Mouse (Mus musculus): ENCODE results near the gene 1700066M21Rik. TPM values are rescaled to one million over a fixed set of nuclear protein-coding genes. Genes with fewer than 3 reads are reported as not detected.

1700066M21Rik gene
- polyA plus RNA-seq, 2 experiments = 8.2 to 14.7 TPM

DNA sequence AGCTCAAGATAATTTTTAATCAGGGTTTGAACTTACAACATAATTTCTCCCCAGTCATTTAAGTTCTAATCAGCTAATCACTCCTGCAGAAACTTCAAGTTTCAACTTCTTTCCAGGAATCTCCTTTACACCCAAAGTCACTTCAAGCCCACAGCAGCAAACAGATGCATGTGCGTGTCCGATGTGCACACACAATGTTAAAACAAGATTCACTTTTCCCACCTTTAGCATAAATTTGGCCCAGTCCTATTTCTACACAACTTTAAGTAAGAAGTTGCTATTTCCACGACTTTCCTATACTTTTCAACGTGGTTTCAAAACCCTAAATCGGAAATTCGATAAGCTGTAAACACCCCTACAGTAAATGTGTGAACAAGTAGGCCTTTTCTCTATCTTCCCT, 614 bp upstream of the 1700066M21Rik start:
- DNase-seq (ENCODE audit: low spot score) = no peak
- Histone ChIP-seq H3K36me3 (ENCODE audit: control insufficient read depth, insufficient read depth, low read length) (no peaks in the 10 kb centered on the region), H3K27me3 (ENCODE audit: control insufficient read depth, insufficient read depth, low read length) (no peaks in the 10 kb centered on the region), H3K4me2 (replicated peaks; ENCODE audit: low read depth, low read length, severe bottlenecking) (peak overlapping the region; percentile 100), H3K27ac (replicated peaks; ENCODE audit: low read depth, low read length) (no peak overlapping the region), H3K9me3 (ENCODE audit: control insufficient read depth, low read length) (no peaks in the 10 kb centered on the region), H3K4me1 (ENCODE audit: control insufficient read depth, insufficient read depth, low read length) (peaks cover 5% of the 10 kb centered on the region), H3K4me3 (replicated peaks; ENCODE audit: low read length) (peak overlapping the region; percentile 85), H3K9ac (ENCODE audit: low read depth, low read length, severe bottlenecking) (0 out of 2 replicates have a peak overlapping the region, but pooled peaks have one; percentile 83)
- no peak for ATAC-seq (ENCODE audit: low FRiP score, low read depth)
- no peak for TF ChIP-seq POLR2A (IDR thresholded peaks at IDR 0.05; ENCODE audit: borderline replicate concordance, extremely low read depth, insufficient read depth, insufficient read length)
- WGBS = 64% methylated on average over 6 of the region's 6 CpGs

- TF ChIP-seq POLR2A (IDR thresholded peaks at IDR 0.05; ENCODE audit: borderline replicate concordance, extremely low read depth, insufficient read depth, insufficient read length) = no peak
- Histone ChIP-seq H3K9me3 (ENCODE audit: control insufficient read depth, low read length) (no peaks in the 10 kb centered on the region), H3K4me3 (replicated peaks; ENCODE audit: low read length) (no peak overlapping the region), H3K27me3 (ENCODE audit: control insufficient read depth, insufficient read depth, low read length) (no peaks in the 10 kb centered on the region), H3K4me2 (replicated peaks; ENCODE audit: low read depth, low read length, severe bottlenecking) (no peak overlapping the region), H3K36me3 (ENCODE audit: control insufficient read depth, insufficient read depth, low read length) (peaks cover 24% of the 10 kb centered on the region), H3K9ac (ENCODE audit: low read depth, low read length, severe bottlenecking) (no peak overlapping the region), H3K4me1 (ENCODE audit: control insufficient read depth, insufficient read depth, low read length) (no peaks in the 10 kb centered on the region), H3K27ac (replicated peaks; ENCODE audit: low read depth, low read length) (no peak overlapping the region)
- no peak for DNase-seq (ENCODE audit: low spot score)
- ATAC-seq (ENCODE audit: low FRiP score, low read depth) = no peak
These were observed 9.1 kb downstream of the 1700066M21Rik start for GRCm38 (mm10) chr1:57386519-57386918.

DNA sequence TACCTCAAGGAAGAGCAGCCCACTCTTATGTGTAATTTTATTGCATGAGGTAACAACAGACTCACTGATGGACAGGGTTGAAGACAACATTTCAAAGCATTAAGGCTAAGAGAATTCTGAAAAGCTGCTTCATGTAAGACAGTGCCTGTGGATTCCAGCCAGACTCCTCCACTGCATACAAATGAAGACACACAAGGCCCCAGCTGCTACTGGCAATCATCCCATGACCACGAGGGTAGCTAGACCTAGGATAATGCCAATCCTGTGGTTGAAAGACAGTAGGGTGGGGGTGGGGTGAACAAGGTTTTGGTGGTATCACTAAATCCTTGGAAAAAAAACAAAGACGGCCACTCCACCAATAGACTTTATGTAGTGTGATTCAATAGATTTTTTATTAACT, 10.5 kb downstream of the 1700066M21Rik start:
- no peak for TF ChIP-seq POLR2A (IDR thresholded peaks at IDR 0.05; ENCODE audit: borderline replicate concordance, extremely low read depth, insufficient read depth, insufficient read length)
- Histone ChIP-seq H3K4me1 (ENCODE audit: control insufficient read depth, insufficient read depth, low read length) (no peaks in the 10 kb centered on the region), H3K4me2 (replicated peaks; ENCODE audit: low read depth, low read length, severe bottlenecking) (no peak overlapping the region), H3K4me3 (replicated peaks; ENCODE audit: low read length) (no peak overlapping the region), H3K27ac (replicated peaks; ENCODE audit: low read depth, low read length) (no peak overlapping the region), H3K27me3 (ENCODE audit: control insufficient read depth, insufficient read depth, low read length) (no peaks in the 10 kb centered on the region), H3K36me3 (ENCODE audit: control insufficient read depth, insufficient read depth, low read length) (peaks cover 31% of the 10 kb centered on the region), H3K9me3 (ENCODE audit: control insufficient read depth, low read length) (no peaks in the 10 kb centered on the region), H3K9ac (ENCODE audit: low read depth, low read length, severe bottlenecking) (no peak overlapping the region)
- DNase-seq (ENCODE audit: low spot score) = peak; percentile 11
- WGBS = 77% methylated on average over 2 of the region's 2 CpGs
- ATAC-seq (ENCODE audit: low FRiP score, low read depth) = no peak

- Histone ChIP-seq H3K27ac (replicated peaks; ENCODE audit: low read depth, low read length) (no peak overlapping the region), H3K9ac (ENCODE audit: low read depth, low read length, severe bottlenecking) (no peak overlapping the region), H3K4me2 (replicated peaks; ENCODE audit: low read depth, low read length, severe bottlenecking) (no peak overlapping the region), H3K4me1 (ENCODE audit: control insufficient read depth, insufficient read depth, low read length) (no peaks in the 10 kb centered on the region), H3K4me3 (replicated peaks; ENCODE audit: low read length) (no peak overlapping the region), H3K36me3 (ENCODE audit: control insufficient read depth, insufficient read depth, low read length) (peaks cover 38% of the 10 kb centered on the region), H3K9me3 (ENCODE audit: control insufficient read depth, low read length) (no peaks in the 10 kb centered on the region), H3K27me3 (ENCODE audit: control insufficient read depth, insufficient read depth, low read length) (no peaks in the 10 kb centered on the region)
- no peak for DNase-seq (ENCODE audit: low spot score)
- 92% methylated on average over 8 of the region's 8 CpGs for WGBS
- ATAC-seq (ENCODE audit: low FRiP score, low read depth) = no peak
- no peak for TF ChIP-seq POLR2A (IDR thresholded peaks at IDR 0.05; ENCODE audit: borderline replicate concordance, extremely low read depth, insufficient read depth, insufficient read length)
These were observed 11.2 kb downstream of the 1700066M21Rik start for GRCm38 (mm10) chr1:57388402-57389155.

DNA sequence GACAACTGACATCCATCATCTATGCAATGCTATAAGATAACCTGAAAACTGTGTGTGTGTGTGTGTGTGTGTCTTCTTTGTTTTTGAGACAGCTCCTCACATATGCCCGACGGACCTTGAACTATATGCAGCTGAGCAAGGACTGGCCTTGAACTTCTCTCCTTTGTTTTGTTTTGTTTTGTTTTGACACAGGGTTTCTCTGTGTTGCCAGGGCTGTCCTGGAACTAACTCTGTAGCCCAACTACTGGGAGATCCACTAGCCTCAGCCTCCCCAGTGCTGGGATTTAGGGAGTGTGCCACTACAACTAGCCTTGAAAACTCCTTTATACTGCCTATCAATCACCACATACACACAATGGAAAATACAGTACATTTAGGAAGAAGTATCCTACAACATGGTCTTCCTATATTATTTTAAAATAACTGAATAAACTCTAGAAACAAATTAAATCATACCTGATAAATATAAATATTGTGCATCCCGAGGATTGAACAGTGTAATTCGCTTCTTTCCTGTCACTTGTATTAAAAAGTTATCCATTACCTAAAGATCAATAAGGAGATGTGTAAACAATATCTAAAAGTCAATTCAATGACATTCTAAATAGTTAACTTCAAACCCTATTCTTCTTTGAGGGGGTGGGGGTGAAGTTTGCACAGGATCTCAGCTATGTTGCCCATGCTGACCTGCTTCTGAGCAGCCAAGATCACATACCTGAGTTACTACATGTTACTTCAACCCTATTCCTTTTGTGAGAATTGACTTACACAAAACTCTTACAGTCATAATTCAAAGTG, 13.8 kb downstream of the 1700066M21Rik start:
- H3K27me3 ChIP-seq (ENCODE audit: control insufficient read depth, insufficient read depth, low read length) = no peaks in the 10 kb centered on the region
- no peak overlapping the region for H3K4me2 ChIP-seq (replicated peaks; ENCODE audit: low read depth, low read length, severe bottlenecking)
- no peak for TF ChIP-seq POLR2A (IDR thresholded peaks at IDR 0.05; ENCODE audit: borderline replicate concordance, extremely low read depth, insufficient read depth, insufficient read length)
- H3K9ac ChIP-seq (ENCODE audit: low read depth, low read length, severe bottlenecking) = no peak overlapping the region
- WGBS = 92% methylated on average over 4 of the region's 4 CpGs
- DNase-seq (ENCODE audit: low spot score) = no peak
- no peaks in the 10 kb centered on the region for H3K4me1 ChIP-seq (ENCODE audit: control insufficient read depth, insufficient read depth, low read length)
- no peaks in the 10 kb centered on the region for H3K9me3 ChIP-seq (ENCODE audit: control insufficient read depth, low read length)
- H3K36me3 ChIP-seq (ENCODE audit: control insufficient read depth, insufficient read depth, low read length) = peaks cover 50% of the 10 kb centered on the region
- H3K27ac ChIP-seq (replicated peaks; ENCODE audit: low read depth, low read length) = no peak overlapping the region
- ATAC-seq (ENCODE audit: low FRiP score, low read depth) = no peak
- no peak overlapping the region for H3K4me3 ChIP-seq (replicated peaks; ENCODE audit: low read length)
